Mouse (Mus musculus) lung, embryonic 15.5 days (tissue): ENCODE measurements around the gene Rarb. TPM values are rescaled to one million over a fixed set of nuclear protein-coding genes. Genes with fewer than 3 reads are reported as not detected.

Experiments
- ATAC-seq: fragments of 200-750 bp; cut with Nextera tagmentation; 2 replicates; pipeline ENCODE4 v1.8.0; 2017; ENCODE audit warnings: moderate number of reproducible peaks, borderline replicate concordance; ENCODE audit not compliant: low FRiP score, low TSS enrichment; ENCODE audit errors: extremely low read depth
- H3K27ac ChIP-seq: fragments of 300-500 bp; sonication (generic); 2 replicates; pipeline ENCODE4 v1.5.1; 2015; ENCODE audit warnings: moderate library complexity, mild to moderate bottlenecking, inconsistent platforms
- H3K27me3 ChIP-seq: fragments of 300-500 bp; sonication (generic); 2 replicates; pipeline ENCODE4 v1.6.1; 2015; ENCODE audit warnings: inconsistent platforms
- H3K36me3 ChIP-seq: fragments of 300-500 bp; sonication (generic); 2 replicates; pipeline ENCODE4 v1.6.1; 2015; ENCODE audit warnings: inconsistent platforms
- H3K4me1 ChIP-seq: fragments of 300-500 bp; sonication (generic); 2 replicates; pipeline ENCODE4 v1.6.1; 2015; ENCODE audit warnings: inconsistent platforms
- H3K4me2 ChIP-seq: fragments of 300-500 bp; sonication (generic); 2 replicates; pipeline ENCODE4 v1.6.1; 2015; ENCODE audit warnings: inconsistent platforms, mild to moderate bottlenecking, moderate library complexity
- H3K4me3 ChIP-seq: fragments of 300-500 bp; sonication (generic); 2 replicates; pipeline ENCODE4 v1.5.1; 2015; ENCODE audit warnings: mild to moderate bottlenecking, inconsistent platforms
- H3K9ac ChIP-seq: fragments of 300-500 bp; sonication (generic); 2 replicates; pipeline ENCODE4 v1.6.1; 2015; ENCODE audit warnings: inconsistent platforms
- H3K9me3 ChIP-seq: fragments of 300-500 bp; sonication (generic); 2 replicates; pipeline ENCODE4 v1.6.1; 2016; ENCODE audit warnings: inconsistent platforms
- WGBS: fragments of 180-500 bp; shearing (Covaris S2); methylation state at CpG from one replicate; pipeline ENCODE4 v1.1.7; 2015; 5-methylcytosine and 5-hydroxymethylcytosine counted together
- polyA plus RNA-seq: library from polyadenylated mRNA; unstranded; fragments of >200 nt; fragmentation: Nextera tagmentation; extraction: Ambion mirVana; gene quantifications from 2 replicates; pipeline ENCODE4 v1.2.1, GENCODE M21; 2015

Gene Rarb
- polyA plus RNA-seq, 1 experiment from 2014 or later = 14.5 TPM

DNA sequence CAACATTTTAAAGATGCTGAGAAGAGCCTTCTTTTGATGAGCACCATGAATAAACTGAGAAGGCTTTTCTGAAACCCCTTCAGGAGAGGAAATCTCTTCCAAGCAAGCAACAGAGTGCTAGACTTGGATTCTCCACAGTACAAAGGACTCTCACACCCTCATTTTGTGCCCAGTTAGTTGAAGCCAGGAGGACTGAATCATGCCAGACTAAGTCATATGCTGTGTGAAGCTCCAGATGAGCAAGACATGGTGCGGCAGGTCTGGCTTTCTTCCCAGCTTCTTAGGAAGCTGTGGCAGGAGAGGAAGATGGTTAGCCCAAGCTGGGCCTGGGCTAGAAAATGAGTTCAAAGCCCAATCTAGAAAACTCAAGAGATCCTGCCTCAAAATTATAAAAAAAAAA lies 267.1 kb downstream of the Rarb start:
- Histone ChIP-seq H3K4me2 (no peak overlapping the region), H3K4me1 (peaks cover 24% of the 10 kb centered on the region), H3K36me3 (no peaks in the 10 kb centered on the region), H3K27me3 (no peaks in the 10 kb centered on the region), H3K9me3 (no peaks in the 10 kb centered on the region), H3K4me3 (no peak overlapping the region), H3K9ac (no peak overlapping the region), H3K27ac (no peak overlapping the region)
- ATAC-seq = no peak
- WGBS = 91% methylated on average over 1 of the region's 1 CpGs

DNA sequence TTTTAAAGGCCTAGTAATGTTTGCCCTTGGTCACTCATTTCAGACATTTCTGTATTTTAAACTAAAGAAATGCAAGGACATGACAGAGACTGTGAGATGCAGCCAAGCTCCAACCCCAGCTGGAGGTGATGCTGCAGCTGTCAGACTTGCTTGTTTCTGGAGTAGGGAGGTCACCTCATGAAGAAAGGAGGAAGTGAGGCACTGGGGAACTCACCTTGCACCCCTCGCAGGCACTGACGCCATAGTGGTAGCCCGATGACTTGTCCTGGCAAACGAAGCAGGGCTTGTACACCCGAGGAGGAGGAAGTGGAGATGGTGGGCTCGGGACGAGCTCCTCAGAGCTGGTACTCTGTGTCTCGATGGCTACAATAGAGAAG lies 270.8 kb downstream of the Rarb start:
- Histone ChIP-seq H3K27me3 (no peaks in the 10 kb centered on the region), H3K36me3 (no peaks in the 10 kb centered on the region), H3K27ac (no peak overlapping the region), H3K9ac (no peak overlapping the region), H3K9me3 (no peaks in the 10 kb centered on the region), H3K4me2 (no peak overlapping the region), H3K4me3 (no peak overlapping the region), H3K4me1 (peaks cover 3% of the 10 kb centered on the region; the same call in 1 of the 2 replicates)
- WGBS = 87% methylated on average over 8 of the region's 8 CpGs
- ATAC-seq = no peak

DNA sequence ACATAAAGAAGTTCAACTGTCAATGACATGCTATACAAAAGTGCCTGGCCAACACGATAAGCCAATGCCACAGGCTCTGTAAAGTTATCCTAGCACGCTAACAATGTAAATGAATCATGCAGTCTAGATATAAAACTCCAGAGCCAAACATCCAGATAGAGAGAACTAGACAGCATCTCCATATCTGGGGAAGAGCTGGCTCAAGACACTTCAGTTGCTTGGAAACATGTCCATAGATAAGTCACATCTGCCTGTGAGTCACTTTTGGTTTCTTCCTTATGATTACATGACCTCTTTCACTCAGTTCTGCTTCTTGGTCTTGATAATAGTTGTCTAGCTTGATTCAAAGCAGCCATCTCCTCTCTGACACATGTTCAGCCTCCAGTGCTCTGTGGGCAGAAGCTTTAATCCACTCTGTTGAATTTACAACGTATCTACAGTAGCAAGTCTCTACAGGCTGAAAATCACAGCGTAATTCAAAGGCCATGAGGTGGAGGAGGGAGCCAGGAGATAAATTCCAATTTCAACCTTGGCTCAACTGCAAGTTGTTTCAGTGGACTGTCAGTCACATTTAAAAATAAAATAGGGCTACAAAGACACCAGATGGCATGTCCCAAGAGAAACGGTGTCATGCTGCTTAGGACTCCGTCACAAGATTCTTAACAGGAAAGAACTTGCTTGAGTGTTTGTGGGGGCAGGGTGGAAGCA lies 271.3 kb downstream of the Rarb start:
- WGBS = 71% methylated on average over 6 of the region's 6 CpGs
- H3K27me3 ChIP-seq = no peaks in the 10 kb centered on the region
- H3K36me3 ChIP-seq = no peaks in the 10 kb centered on the region
- no peak overlapping the region for H3K27ac ChIP-seq
- H3K4me3 ChIP-seq = no peak overlapping the region
- peaks cover 3% of the 10 kb centered on the region; the same call in 1 of the 2 replicates for H3K4me1 ChIP-seq
- H3K9me3 ChIP-seq = no peaks in the 10 kb centered on the region
- no peak overlapping the region for H3K9ac ChIP-seq
- H3K4me2 ChIP-seq = no peak overlapping the region
- no peak for ATAC-seq

DNA sequence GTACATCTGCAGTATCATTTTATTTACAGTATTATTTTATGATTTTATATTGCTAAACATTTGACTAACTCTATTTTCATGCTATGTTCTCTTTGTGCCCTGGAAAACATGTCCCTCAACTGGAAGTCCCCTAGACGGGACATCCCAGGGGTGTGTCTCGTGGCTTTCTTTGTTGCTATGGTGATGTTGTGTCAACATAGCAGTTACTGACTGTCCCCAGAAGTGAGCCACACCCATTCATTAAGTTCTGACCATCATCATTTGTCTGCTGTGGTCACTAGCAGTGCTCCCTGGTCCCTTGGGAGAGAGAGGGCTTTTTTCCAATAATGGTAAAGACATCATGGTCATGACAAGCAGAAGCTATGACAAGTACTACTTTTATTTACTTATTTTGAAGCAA lies 274.0 kb downstream of the Rarb start:
- 87% methylated on average over 2 of the region's 2 CpGs for WGBS
- Histone ChIP-seq H3K4me3 (no peak overlapping the region), H3K9me3 (no peaks in the 10 kb centered on the region), H3K36me3 (no peaks in the 10 kb centered on the region), H3K4me2 (no peak overlapping the region), H3K4me1 (no peaks in the 10 kb centered on the region), H3K9ac (no peak overlapping the region), H3K27me3 (no peaks in the 10 kb centered on the region), H3K27ac (no peak overlapping the region)
- ATAC-seq = no peak

DNA sequence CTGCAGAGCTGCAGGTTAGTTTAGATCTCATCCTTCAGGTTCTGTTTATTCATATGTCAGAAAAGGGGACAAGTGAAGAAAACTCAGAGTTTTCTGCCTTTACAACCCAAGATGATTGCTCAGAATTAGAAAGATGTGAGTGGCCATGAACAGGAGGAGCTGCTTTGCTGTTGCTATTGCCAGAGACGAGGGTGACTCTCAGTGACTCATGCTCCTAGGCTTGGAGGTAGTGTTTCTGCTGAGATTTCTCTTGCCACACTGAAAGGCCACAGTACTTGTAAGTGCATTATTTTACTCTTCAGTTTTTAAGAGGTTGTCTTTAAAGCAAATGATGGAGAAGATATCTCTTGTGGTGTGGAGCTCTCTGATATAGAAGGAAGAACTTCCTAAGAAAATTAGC lies 277.3 kb downstream of the Rarb start:
- WGBS = 69% methylated on average over 1 of the region's 1 CpGs

DNA sequence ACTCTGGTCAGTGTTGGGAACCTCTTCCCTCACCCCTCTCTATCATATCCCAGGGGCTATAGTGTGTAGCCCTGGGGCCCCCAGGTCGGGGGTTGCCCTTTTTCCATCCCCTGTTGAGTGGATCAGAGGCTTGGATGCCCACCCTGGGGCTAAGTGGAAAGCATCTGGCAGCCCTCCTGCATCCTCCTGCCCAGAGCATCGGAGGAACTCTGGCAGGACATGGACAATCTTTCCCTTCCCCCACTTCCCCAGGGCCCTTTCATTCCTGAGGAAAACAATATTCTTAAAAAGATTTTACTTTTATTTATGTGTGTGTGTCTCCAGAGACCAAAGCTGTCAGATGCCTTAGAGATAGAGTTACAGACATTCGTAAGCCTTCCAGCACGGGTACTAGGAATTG lies 281.5 kb downstream of the Rarb start:
- no peak overlapping the region for H3K27ac ChIP-seq

More for the DNA sequence above, 277.3 kb downstream of the Rarb start:
- ATAC-seq = no peak
- Histone ChIP-seq H3K4me2 (no peak overlapping the region), H3K27me3 (no peaks in the 10 kb centered on the region), H3K27ac (no peak overlapping the region), H3K36me3 (no peaks in the 10 kb centered on the region), H3K9ac (no peak overlapping the region), H3K4me1 (no peaks in the 10 kb centered on the region), H3K9me3 (no peaks in the 10 kb centered on the region), H3K4me3 (no peak overlapping the region)

DNA sequence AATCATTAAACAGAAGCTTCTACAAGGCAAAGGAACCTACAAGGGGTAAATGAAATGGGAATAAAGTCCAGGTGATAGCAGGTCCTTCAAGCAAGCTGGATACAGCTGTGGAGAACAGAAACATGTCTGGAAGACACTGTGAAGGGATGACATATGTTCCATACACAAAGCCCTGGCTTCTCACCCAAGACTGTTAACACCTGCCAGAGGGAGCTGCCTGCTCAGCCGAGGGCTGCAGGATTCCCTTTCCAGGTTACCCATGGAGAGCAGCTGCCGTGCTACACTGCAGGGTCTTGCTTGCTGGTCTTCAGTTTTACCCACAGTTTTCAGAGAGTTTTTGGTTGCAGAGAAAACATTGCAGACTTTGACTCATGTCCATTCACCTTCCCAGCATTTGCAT lies 290.3 kb downstream of the Rarb start:
- Histone ChIP-seq H3K4me3 (no peak overlapping the region), H3K27ac (no peak overlapping the region), H3K4me1 (no peaks in the 10 kb centered on the region), H3K9me3 (no peaks in the 10 kb centered on the region), H3K27me3 (no peaks in the 10 kb centered on the region), H3K9ac (no peak overlapping the region), H3K4me2 (no peak overlapping the region), H3K36me3 (no peaks in the 10 kb centered on the region)
- WGBS = 73% methylated on average over 2 of the region's 2 CpGs
- ATAC-seq = no peak

More for the DNA sequence above, 281.5 kb downstream of the Rarb start:
- Histone ChIP-seq H3K27me3 (no peaks in the 10 kb centered on the region), H3K36me3 (no peaks in the 10 kb centered on the region), H3K9me3 (no peaks in the 10 kb centered on the region), H3K4me3 (no peak overlapping the region), H3K4me1 (no peaks in the 10 kb centered on the region), H3K4me2 (no peak overlapping the region), H3K9ac (no peak overlapping the region)
- 52% methylated on average over 4 of the region's 4 CpGs for WGBS
- ATAC-seq = no peak

DNA sequence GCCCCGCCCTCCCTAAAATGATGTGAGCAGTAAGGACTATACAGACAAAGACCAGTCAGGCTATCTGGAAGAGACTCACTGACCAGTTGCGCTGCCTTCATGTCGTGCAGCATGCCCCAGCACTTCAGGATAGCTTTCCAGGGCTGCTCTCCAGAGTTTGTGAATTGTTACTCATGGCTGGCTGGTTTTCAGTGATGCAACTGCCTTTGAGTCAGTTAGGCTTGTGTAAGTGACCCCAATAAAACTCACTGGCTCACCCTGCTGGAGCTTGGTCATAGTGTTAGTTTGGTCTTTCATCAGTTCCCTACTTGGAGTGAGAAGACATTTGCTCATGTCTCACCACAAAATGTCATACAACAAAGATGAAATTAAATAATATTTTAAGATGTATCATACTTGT lies 292.8 kb downstream of the Rarb start:
- H3K36me3 ChIP-seq = no peaks in the 10 kb centered on the region
- H3K4me3 ChIP-seq = no peak overlapping the region
- H3K4me2 ChIP-seq = no peak overlapping the region
- 87% methylated on average over 3 of the region's 3 CpGs for WGBS
- H3K27ac ChIP-seq = no peak overlapping the region
- no peaks in the 10 kb centered on the region for H3K4me1 ChIP-seq
- H3K9me3 ChIP-seq = no peaks in the 10 kb centered on the region
- H3K27me3 ChIP-seq = no peaks in the 10 kb centered on the region
- H3K9ac ChIP-seq = no peak overlapping the region
- no peak for ATAC-seq

DNA sequence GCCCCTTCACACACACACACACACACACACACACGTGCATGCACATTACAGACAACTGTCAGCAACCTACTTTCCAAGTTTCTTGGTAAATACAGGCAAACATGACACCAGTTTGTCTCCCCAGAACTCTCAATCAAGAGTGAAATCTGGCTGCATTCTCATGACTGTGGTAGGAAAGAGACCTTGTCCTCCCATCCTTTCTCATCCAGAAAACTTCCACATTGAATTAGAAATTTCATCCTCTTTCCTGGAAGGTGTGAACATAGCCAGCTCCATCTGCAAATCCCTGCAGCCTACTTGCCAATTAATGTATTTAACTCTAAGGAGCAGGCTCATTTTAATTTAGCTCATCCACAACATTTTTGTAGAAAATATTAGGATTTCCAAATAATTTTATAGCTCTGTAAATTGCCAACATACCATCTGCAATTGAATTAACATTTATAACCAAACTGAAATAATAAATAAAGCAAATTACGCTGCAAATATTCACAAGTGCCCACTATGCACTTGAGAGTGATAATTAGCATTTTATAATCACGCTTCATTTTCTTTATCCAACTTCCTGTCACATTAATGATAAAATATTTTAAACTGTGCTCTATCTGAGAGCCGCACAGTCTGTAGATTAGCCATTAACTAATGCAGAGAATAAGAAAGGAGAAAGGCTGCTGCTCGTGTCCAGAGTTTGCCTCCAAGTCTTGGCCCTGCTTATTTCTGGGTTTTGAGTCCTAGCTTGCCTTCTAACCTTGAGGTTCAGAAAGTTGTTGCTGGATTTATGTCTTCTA lies 293.6 kb downstream of the Rarb start:
- Histone ChIP-seq H3K4me2 (no peak overlapping the region), H3K4me3 (no peak overlapping the region), H3K9ac (no peak overlapping the region), H3K27ac (no peak overlapping the region), H3K9me3 (no peaks in the 10 kb centered on the region), H3K36me3 (no peaks in the 10 kb centered on the region), H3K4me1 (no peaks in the 10 kb centered on the region), H3K27me3 (no peaks in the 10 kb centered on the region)
- ATAC-seq = no peak
- 71% methylated on average over 5 of the region's 5 CpGs for WGBS

DNA sequence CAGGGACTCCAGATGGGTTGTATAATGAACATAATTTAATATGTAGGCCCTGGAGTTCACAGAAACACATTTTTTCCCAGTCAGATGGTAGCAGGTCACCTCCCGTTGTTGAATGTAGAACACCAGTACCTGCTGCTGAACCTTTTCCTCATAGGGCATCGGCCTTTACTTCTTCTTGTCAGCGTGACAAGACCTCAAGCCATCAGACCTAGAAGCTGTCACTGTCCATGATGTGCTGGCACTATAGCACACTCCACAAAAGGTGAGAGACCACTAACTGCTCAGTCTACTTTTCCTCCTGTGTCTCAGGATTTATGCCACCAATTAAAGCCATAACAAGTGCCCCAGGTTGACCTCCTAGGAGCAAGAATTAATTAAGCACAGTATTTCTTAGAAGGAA lies 296.1 kb downstream of the Rarb start:
- H3K4me3 ChIP-seq = no peak overlapping the region
- no peaks in the 10 kb centered on the region for H3K4me1 ChIP-seq
- 88% methylated on average over 3 of the region's 3 CpGs for WGBS

DNA sequence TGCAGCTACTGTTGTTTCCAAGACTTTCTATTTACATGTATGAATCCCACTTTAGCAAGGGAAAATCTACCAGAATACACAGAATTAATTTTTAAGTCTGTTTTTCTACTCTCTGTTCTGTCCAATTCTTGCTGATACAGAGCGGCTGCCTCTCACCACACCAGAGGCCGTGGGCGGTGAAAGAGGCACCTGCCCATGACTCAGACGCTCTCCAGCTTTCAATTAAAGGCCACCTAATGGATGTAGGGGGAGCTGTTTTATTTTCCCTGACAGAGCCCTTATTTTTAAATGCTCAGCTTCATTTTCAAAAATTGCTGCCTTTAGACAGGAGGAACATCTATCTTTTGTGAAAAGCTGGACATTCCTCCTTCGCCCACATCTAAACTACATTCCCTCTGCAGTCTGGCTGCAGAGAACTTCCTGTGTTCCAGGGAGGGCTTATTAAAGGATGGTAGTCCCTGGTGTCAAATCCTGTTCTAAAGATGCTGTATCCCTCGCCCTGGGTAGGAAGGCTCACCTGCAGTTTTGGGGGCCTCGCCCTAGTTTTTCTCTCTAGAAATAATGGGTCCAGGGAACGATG lies 299.3 kb downstream of the Rarb start:
- no peak overlapping the region for H3K4me2 ChIP-seq
- no peaks in the 10 kb centered on the region for H3K4me1 ChIP-seq
- 77% methylated on average over 8 of the region's 8 CpGs for WGBS

More for the DNA sequence above, 296.1 kb downstream of the Rarb start:
- H3K4me2 ChIP-seq = no peak overlapping the region
- no peaks in the 10 kb centered on the region for H3K9me3 ChIP-seq
- H3K27ac ChIP-seq = no peak overlapping the region
- no peak overlapping the region for H3K9ac ChIP-seq
- H3K36me3 ChIP-seq = no peaks in the 10 kb centered on the region
- no peak for ATAC-seq
- H3K27me3 ChIP-seq = no peaks in the 10 kb centered on the region

DNA sequence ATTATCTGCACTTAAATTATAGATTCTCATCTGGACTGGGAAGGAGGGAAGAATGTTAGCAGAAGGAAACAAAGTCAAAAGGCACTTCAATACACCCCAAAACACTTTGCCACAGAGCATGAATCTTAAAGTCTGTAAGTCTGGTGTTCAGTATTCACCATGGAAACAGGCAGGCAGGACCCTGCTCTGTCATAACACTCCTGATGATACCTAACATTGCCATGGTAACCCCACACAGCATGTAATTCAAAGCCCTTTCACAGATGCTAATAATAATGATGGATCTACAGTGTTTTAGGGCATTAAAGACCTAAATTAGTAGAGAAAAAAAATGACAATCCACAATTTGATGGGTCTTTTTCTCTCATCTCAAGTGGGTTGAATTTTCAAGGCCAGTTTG lies 301.0 kb downstream of the Rarb start:
- no peak overlapping the region for H3K9ac ChIP-seq
- ATAC-seq = no peak
- H3K4me3 ChIP-seq = no peak overlapping the region
- H3K36me3 ChIP-seq = no peaks in the 10 kb centered on the region
- no peaks in the 10 kb centered on the region for H3K4me1 ChIP-seq
- H3K4me2 ChIP-seq = no peak overlapping the region
- no peaks in the 10 kb centered on the region for H3K9me3 ChIP-seq
- no peaks in the 10 kb centered on the region for H3K27me3 ChIP-seq
- no peak overlapping the region for H3K27ac ChIP-seq

More for the DNA sequence above, 299.3 kb downstream of the Rarb start:
- Histone ChIP-seq H3K4me3 (no peak overlapping the region), H3K36me3 (no peaks in the 10 kb centered on the region), H3K27ac (no peak overlapping the region), H3K9me3 (no peaks in the 10 kb centered on the region), H3K9ac (no peak overlapping the region), H3K27me3 (no peaks in the 10 kb centered on the region)
- ATAC-seq = no peak
